Mouse (Mus musculus) neural tube, embryonic 12.5 days (tissue): ENCODE measurements at regions not wholly inside any gene's neighbourhood (a gene's known extent, or its start where the extent isn't known, plus 50 kb on each side); places are given as distances from the start of the nearest gene placed in this dataset.
"Not testable (repeated sequence)": the region's sequence is repeated elsewhere in the genome, so short reads cannot be mapped to it uniquely, and the experiment has no call there.

Experiments used
- ATAC-seq: fragments of 200-750 bp; cut with Nextera tagmentation; 2 replicates; pipeline ENCODE4 v1.8.0; 2017; ENCODE audit warnings: low read depth, mild to moderate bottlenecking, moderate TSS enrichment, moderate library complexity; ENCODE audit not compliant: low FRiP score
- H3K27ac ChIP-seq: fragments of 300-500 bp; sonication (generic); 2 replicates; pipeline ENCODE4 v1.5.1; 2016
- H3K27me3 ChIP-seq: fragments of 300-500 bp; sonication (generic); replicated peaks from 2 replicates; pipeline ENCODE4 v1.6.1; 2016; ENCODE audit warnings: mild to moderate bottlenecking
- H3K36me3 ChIP-seq: fragments of 300-500 bp; sonication (generic); 2 replicates; pipeline ENCODE4 v1.6.1; 2016; ENCODE audit warnings: mild to moderate bottlenecking
- H3K4me1 ChIP-seq: fragments of 300-500 bp; sonication (generic); 2 replicates; pipeline ENCODE4 v1.6.1; 2016
- H3K4me2 ChIP-seq: fragments of 300-500 bp; sonication (generic); replicated peaks from 2 replicates; pipeline ENCODE4 v1.6.1; 2016; ENCODE audit warnings: mild to moderate bottlenecking
- H3K4me3 ChIP-seq: fragments of 300-500 bp; sonication (generic); 2 replicates; pipeline ENCODE4 v1.5.1; 2016
- H3K9ac ChIP-seq: fragments of 300-500 bp; sonication (generic); 2 replicates; pipeline ENCODE4 v1.6.1; 2016; ENCODE audit warnings: mild to moderate bottlenecking
- H3K9me3 ChIP-seq: fragments of 300-500 bp; sonication (generic); 2 replicates; pipeline ENCODE4 v1.6.1; 2016; ENCODE audit warnings: mild to moderate bottlenecking
- WGBS: fragments of 180-500 bp; shearing (Covaris S2); methylation state at CpG from one replicate; pipeline ENCODE4 v1.1.7; 2016; 5-methylcytosine and 5-hydroxymethylcytosine counted together

DNA sequence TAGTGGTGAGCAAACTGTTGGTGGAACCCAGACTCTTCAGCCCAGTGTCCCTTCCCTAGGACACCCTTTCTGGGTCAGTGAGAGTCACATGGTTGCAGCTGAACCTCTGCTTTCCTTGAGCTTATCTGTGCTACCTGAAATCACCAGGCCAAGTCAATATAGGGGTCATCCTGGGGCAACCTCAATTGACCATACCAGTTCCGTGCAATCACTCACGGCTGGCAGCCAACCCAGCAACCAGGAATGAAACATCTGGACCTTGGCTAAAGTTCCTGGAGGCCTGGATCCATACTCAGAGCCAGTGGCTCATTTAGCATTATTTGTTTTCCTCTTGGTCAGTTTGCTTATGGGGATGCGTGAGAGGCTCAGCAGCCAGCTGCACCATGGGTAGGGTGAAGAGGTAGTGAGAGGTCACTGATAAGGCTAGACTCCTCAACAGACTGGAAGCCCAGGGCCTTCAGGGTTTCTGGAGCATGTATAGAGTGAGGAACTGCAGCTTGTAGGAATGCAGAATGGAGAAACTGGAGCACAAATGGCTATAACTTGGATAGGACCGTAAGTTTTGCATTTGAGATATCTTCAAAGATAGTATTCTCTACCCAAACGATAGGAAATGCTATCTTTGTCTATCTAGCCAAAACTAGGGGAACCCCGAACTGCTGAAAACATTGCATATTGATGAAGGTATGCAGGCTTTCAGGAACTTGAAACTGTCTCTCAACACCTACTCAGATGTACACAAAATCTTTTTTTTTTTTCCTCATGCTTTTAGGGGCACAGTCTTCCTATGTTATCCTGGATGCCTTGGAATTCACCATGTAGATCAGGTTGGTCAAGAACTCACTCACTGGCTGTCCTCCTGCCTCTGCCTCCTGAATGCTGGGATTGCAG is 56.4 kb upstream of the Atxn1 start:
- peaks cover 19% of the 10 kb centered on the region for H3K4me1 ChIP-seq
- H3K4me2 ChIP-seq = no peak overlapping the region
- no peak for ATAC-seq
- WGBS = 91% methylated on average over 6 of the region's 6 CpGs
- no peaks in the 10 kb centered on the region for H3K36me3 ChIP-seq
- H3K27me3 ChIP-seq = no peaks in the 10 kb centered on the region
- no peak overlapping the region for H3K27ac ChIP-seq
- no peak overlapping the region for H3K4me3 ChIP-seq
- no peaks in the 10 kb centered on the region for H3K9me3 ChIP-seq
- H3K9ac ChIP-seq = no peak overlapping the region

DNA sequence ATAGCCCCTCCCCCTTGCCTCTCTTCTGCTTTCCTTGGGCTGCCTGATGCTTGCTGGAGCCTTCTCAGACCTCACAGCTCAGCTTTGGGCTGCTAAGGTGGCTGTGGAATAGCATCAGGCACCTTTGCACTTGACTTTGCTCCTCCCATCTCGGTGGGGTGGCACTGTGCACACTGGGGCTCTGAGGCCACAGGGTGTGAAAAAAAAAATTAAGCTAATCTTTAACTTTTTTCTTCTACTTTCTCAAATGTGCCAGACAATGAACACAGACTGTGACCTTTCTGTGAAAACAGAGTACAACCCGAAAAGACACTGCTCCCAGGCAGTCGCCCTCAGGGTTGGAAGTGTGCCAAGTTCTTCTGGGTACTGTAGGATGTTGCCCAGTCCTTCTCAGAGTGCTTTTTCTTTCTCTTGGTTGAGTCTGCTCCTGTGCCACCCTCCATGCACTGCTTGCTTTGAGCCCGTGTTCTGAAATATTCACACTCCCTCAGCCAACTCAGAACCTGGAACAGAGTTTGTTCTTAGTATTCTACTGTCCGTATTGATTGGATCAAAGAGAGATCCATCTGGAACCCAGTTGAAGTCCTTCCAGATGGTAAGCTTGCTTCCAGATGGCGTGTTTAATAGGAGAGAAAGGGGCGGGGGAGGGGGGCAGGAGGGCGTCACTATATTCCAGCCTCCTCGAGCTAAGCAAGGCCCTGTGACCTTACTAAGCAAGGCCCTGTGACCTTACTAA is 54.8 kb upstream of the Atxn1 start:
- 47% methylated on average over 9 of the region's 9 CpGs for WGBS
- Histone ChIP-seq H3K4me1 (peaks cover 19% of the 10 kb centered on the region), H3K4me3 (no peak overlapping the region), H3K27me3 (no peaks in the 10 kb centered on the region), H3K36me3 (no peaks in the 10 kb centered on the region), H3K9me3 (no peaks in the 10 kb centered on the region), H3K9ac (no peak overlapping the region), H3K4me2 (no peak overlapping the region), H3K27ac (no peak overlapping the region)
- no peak for ATAC-seq

GRCm38 (mm10) chr13:46018903-46019430 is 54.2 kb upstream of the Atxn1 start:
- peaks cover 19% of the 10 kb centered on the region for H3K4me1 ChIP-seq
- 79% methylated on average over 13 of the region's 13 CpGs for WGBS
- no peak overlapping the region for H3K27ac ChIP-seq
- no peak overlapping the region for H3K4me3 ChIP-seq
- H3K36me3 ChIP-seq = no peaks in the 10 kb centered on the region
- H3K4me2 ChIP-seq = no peak overlapping the region
- H3K9me3 ChIP-seq = no peaks in the 10 kb centered on the region
- no peaks in the 10 kb centered on the region for H3K27me3 ChIP-seq
- no peak for ATAC-seq
- H3K9ac ChIP-seq = no peak overlapping the region

DNA sequence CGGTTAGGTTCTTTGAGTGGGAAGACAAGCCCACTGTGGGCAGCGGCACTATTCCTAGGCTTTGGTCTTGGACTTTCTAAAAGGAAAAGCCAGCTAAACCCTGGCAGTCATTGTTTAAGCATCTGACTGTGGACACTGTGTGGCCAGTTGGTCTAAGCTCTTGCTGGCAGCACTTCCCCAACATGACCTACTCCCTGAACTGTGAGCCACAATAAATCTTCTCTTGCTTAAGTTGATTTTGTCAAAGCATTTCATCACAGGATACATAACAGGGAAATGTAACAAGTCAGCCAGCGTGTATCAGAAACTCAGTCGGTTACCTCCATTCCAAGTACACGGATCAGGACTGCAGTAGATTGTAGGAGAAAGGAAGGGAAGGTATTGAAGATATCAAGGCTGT is 52.9 kb upstream of the Atxn1 start:
- Histone ChIP-seq H3K4me3 (no peak overlapping the region), H3K27ac (no peak overlapping the region), H3K9me3 (no peaks in the 10 kb centered on the region), H3K4me1 (peaks cover 15% of the 10 kb centered on the region), H3K9ac (no peak overlapping the region), H3K36me3 (no peaks in the 10 kb centered on the region), H3K27me3 (no peaks in the 10 kb centered on the region), H3K4me2 (no peak overlapping the region)
- no peak for ATAC-seq
- 97% methylated on average over 5 of the region's 5 CpGs for WGBS

- 72% methylated on average over 2 of the region's 2 CpGs for WGBS
- not testable (repeated sequence) for H3K4me3 ChIP-seq, H3K27me3 ChIP-seq, ATAC-seq, H3K4me2 ChIP-seq, H3K27ac ChIP-seq, H3K9me3 ChIP-seq, H3K9ac ChIP-seq, H3K36me3 ChIP-seq
- peaks cover 15% of the 10 kb centered on the region for H3K4me1 ChIP-seq
These were observed 52.2 kb upstream of the Atxn1 start for GRCm38 (mm10) chr13:46017011-46017410.

DNA sequence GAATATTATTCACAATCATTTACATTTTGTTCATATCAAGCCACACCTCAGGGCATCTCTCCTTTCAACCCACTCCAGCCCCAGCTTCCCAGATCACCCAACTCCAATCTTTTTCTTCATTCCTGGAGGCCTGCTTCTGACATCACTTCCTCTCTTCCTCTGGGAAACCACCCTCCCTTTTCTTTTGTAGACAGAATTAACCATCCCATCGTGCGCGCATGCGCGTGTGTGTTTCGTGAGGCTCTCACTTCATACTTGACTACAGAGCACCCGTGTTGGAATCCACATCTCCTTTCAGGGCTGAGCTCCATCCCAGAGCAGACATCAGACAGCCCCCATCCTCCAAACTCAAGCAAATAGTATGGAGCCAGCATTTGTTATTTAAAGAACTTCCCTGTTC is 50.4 kb upstream of the Atxn1 start:
- WGBS = 88% methylated on average over 7 of the region's 7 CpGs

DNA sequence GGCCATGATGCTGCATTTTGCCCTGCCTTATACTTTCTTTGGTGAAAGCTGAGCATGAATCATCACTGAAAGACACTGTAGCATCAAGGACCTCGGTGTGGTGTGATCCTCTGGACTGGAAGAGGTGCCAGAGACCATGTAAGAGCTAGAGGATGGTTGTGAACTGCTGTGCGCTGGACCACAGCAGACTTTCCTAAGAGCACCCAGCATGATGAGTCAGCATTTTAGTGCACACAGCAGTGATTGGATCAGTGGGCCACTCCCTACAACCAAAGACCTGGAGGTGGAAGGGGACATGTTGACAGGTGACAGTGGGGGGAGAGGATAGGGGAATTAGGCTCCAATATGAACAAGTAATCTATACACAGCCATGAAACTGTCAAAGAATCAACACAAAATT is 49.8 kb upstream of the Atxn1 start:
- Histone ChIP-seq H3K27ac (no peak overlapping the region), H3K4me2 (no peak overlapping the region), H3K9me3 (no peaks in the 10 kb centered on the region), H3K4me3 (no peak overlapping the region), H3K4me1 (peaks cover 9% of the 10 kb centered on the region), H3K36me3 (no peaks in the 10 kb centered on the region), H3K9ac (no peak overlapping the region), H3K27me3 (no peaks in the 10 kb centered on the region; the same call in 1 of the 2 replicates)
- ATAC-seq = no peak
- 86% methylated on average over 2 of the region's 2 CpGs for WGBS

More for the DNA sequence above, 50.4 kb upstream of the Atxn1 start:
- Histone ChIP-seq H3K27ac (no peak overlapping the region), H3K9me3 (no peaks in the 10 kb centered on the region), H3K4me1 (peaks cover 15% of the 10 kb centered on the region), H3K4me2 (no peak overlapping the region), H3K4me3 (no peak overlapping the region), H3K9ac (no peak overlapping the region), H3K27me3 (no peaks in the 10 kb centered on the region; the same call in 1 of the 2 replicates), H3K36me3 (no peaks in the 10 kb centered on the region)
- ATAC-seq = no peak
